In the genomic region with DNA sequence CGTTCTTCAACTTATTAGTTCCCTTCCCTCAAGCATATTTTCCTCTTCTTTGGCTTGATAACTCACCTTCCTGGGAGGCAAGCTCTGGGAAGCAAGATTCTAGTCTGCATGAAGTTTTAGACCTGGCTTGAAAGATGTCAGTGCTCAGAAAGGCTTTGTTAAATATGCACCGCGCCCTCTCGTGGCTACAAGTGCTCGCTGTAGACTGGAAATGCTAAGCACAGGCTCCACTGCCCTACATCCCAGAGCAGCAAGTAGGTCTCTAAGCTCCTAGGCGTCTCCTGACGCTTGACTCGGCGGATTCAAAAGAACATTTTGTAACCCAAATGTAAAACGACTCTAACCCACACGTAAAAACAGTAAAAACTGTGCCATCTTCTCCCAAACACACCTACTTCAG, we compare ENCODE assay signal across 8 mouse cellular contexts. TPM values are rescaled to one million over a fixed set of nuclear protein-coding genes. Genes with fewer than 3 reads are reported as not detected.
A peak's percentile ranks its signal among the peaks of the same experiment; 100 is the strongest.
DNase-seq lines count a peak whose midpoint lies in the region; ATAC-seq lines count a peak whose summit lies in the region.
"Had no signal": no experiment of that assay in that cellular context is flagged by ENCODE, and none has a peak within 500 bp of the region (broad histone marks: within the 10 kb centered on the region; RNA-seq: fewer than 3 reads in every experiment).

No protein-coding gene starts in this region.

- H3K4me3 ChIP-seq in forebrain, embryonic 12.5 days (replicated peaks): no peak overlapping the region
- H3K4me3 ChIP-seq in hindbrain, embryonic 12.5 days: no peak overlapping the region
- H3K4me3 ChIP-seq: megakaryocyte, embryonic 14.5 days had no signal

- H3K4me1 ChIP-seq in forebrain, embryonic 12.5 days: 0 out of 2 replicates have a peak, but pooled peaks cover 3% of the 10 kb centered on the region
- no peaks in the 10 kb centered on the region for H3K4me1 ChIP-seq in hindbrain, embryonic 12.5 days

- DNase-seq in MN1 (ENCODE audit: low spot score): peak; percentile 78
- peak; percentile 73 for DNase-seq in brain, embryonic 18.5 days (ENCODE audit: low read depth, low spot score)
- DNase-seq in layer of hippocampus, adult 9-11 months: peak; percentile 83
- peak; percentile 89 to 91 for DNase-seq in right cerebral cortex, postnatal 10 days (ENCODE audit: low spot score in 2 of 2)

- 5% methylated on average over 11 of the region's 11 CpGs for WGBS in forebrain, embryonic 12.5 days
- 5% methylated on average over 11 of the region's 11 CpGs for WGBS in hindbrain, embryonic 12.5 days

- H3K27ac ChIP-seq in forebrain, embryonic 12.5 days: no peak overlapping the region
- H3K27ac ChIP-seq in hindbrain, embryonic 12.5 days: no peak overlapping the region

- 0 out of 2 replicates have a peak, but pooled peaks cover 15% of the 10 kb centered on the region for H3K27me3 ChIP-seq in forebrain, embryonic 12.5 days
- H3K27me3 ChIP-seq in hindbrain, embryonic 12.5 days: no peaks in the 10 kb centered on the region

- peak; percentile 68; the same call in 1 of the 2 replicates for ATAC-seq in forebrain, embryonic 12.5 days (ENCODE audit: low FRiP score)
- 0 out of 2 replicates have a peak, but pooled peaks have one; percentile 48 for ATAC-seq in hindbrain, embryonic 12.5 days (ENCODE audit: low FRiP score)
- ATAC-seq in megakaryocyte progenitor cell, adult 5-6 weeks (replicated peaks; ENCODE audit: poor library complexity): peak; percentile 76

- no peaks in the 10 kb centered on the region for H3K9me3 ChIP-seq in forebrain, embryonic 12.5 days
- no peaks in the 10 kb centered on the region for H3K9me3 ChIP-seq in hindbrain, embryonic 12.5 days (replicated peaks)
- H3K9me3 ChIP-seq: megakaryocyte, embryonic 14.5 days had no signal

- no peak overlapping the region for H3K9ac ChIP-seq in forebrain, embryonic 12.5 days
- no peak overlapping the region for H3K9ac ChIP-seq in hindbrain, embryonic 12.5 days

- H3K36me3 ChIP-seq in forebrain, embryonic 12.5 days (replicated peaks): no peaks in the 10 kb centered on the region
- H3K36me3 ChIP-seq in hindbrain, embryonic 12.5 days: no peaks in the 10 kb centered on the region

- no peak overlapping the region for H3K4me2 ChIP-seq in forebrain, embryonic 12.5 days
- H3K4me2 ChIP-seq in hindbrain, embryonic 12.5 days (replicated peaks): no peak overlapping the region

RNA-seq across cellular contexts. Expression of a gene that starts 44.3 kb away (rescaled TPM):
- polyA plus RNA-seq in forebrain, embryonic 12.5 days (2016; fragmentation: Nextera tagmentation; extraction: Ambion mirVana): not detected in 2 replicates
- polyA plus RNA-seq in hindbrain, embryonic 12.5 days (2016; fragmentation: Nextera tagmentation; extraction: Ambion mirVana): not detected in 2 replicates
- not detected in 2 replicates for total RNA-seq in megakaryocyte progenitor cell, adult 5-6 weeks (2015)
- 0.08 and 0.20 TPM in 2 replicates for total RNA-seq in megakaryocyte progenitor cell, adult 5-6 weeks (2017)
